ENCODE assay signal across 9 mouse cellular contexts in the genomic region with DNA sequence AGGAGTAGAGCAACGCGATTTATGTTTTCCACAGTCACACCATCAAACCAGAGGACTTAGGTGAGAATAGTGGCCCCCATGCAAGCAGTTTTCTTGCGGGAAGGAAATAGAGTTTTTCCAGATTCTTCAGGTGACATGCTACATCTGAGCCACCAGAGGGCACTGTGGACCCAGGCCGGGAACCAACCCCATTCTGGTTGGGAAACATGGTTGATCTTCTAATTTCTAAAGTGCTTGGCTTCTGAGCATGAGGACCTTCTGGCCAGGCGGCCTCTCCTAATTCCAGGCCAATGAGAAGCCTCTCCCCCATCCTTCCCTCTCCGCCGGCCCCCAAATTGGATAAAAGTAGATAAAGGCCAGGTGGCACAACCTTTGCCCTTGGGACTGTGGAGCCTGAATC. TPM values are rescaled to one million over a fixed set of nuclear protein-coding genes. Genes with fewer than 3 reads are reported as not detected.
A peak's percentile ranks its signal among the peaks of the same experiment; 100 is the strongest.
DNase-seq lines count a peak whose midpoint lies in the region; TF ChIP-seq lines count a peak whose summit lies in the region.
"Had no signal": no experiment of that assay in that cellular context is flagged by ENCODE, and none has a peak within 500 bp of the region (broad histone marks: within the 10 kb centered on the region; RNA-seq: fewer than 3 reads in every experiment).

No protein-coding gene starts in this region.

- no peak for TF ChIP-seq POLR2A in embryonic fibroblast, embryonic 13.5 days (IDR thresholded peaks at IDR 0.05; ENCODE audit: low read depth, low read length)

- H3K4me1 ChIP-seq in embryonic fibroblast, embryonic 13.5 days (ENCODE audit: control insufficient read depth, insufficient read depth, low read length): no peaks in the 10 kb centered on the region
- H3K4me1 ChIP-seq: stomach, embryonic 15.5 days had no signal

- peak; percentile 18 to 58 for DNase-seq in cerebellum, adult 18-20 months
- DNase-seq in cerebellum, adult 11-12 months: no peak
- peak; percentile 40 for DNase-seq in left cerebral cortex, postnatal 4 days
- no peak for DNase-seq in left cerebral cortex, postnatal 36 days (ENCODE audit: low spot score in 2 of 2)
- DNase-seq in ZHBTc4 (ENCODE audit: low read depth, low spot score): peak; percentile 36
- DNase-seq in mesoderm, embryonic 11.5 days (ENCODE audit: low read depth, low spot score): peak; percentile 52
- no peak for DNase-seq in left cerebral cortex, postnatal 10 days (ENCODE audit: extremely low spot score in 1 of 2, low spot score in 2 of 2)

- intact Hi-C loops in left cerebral cortex, postnatal 4 days (cut with DNase I): loop anchor here (2.0 to 10.0 kb wide), 2 partner anchors 454 to 786 kb away; no protein-coding TSS in a partner anchor
- intact Hi-C loops in left cerebral cortex, postnatal 36 days (cut with DNase I): loop anchor here (2.0 to 5.0 kb wide), 4 partner anchors 59 to 789 kb away; partner anchors contain the start of gene Stk32b
- intact Hi-C loops in left cerebral cortex, postnatal 10 days (cut with DNase I): loop anchor here (1.0 to 10.0 kb wide), 4 partner anchors 419 to 896 kb away; partner anchors contain the start of gene Stk32b

- TF ChIP-seq CTCF in embryonic fibroblast, embryonic 13.5 days (IDR thresholded peaks at IDR 0.05; ENCODE audit: borderline replicate concordance, insufficient read depth, low read length): peak; percentile 71; the same call in 1 of the 2 replicates

- H3K4me3 ChIP-seq in embryonic fibroblast, embryonic 13.5 days (ENCODE audit: insufficient read depth, low read length): no peak overlapping the region
- H3K4me3 ChIP-seq: stomach, embryonic 15.5 days had no signal

- H3K27ac ChIP-seq in embryonic fibroblast, embryonic 13.5 days (ENCODE audit: insufficient read depth, low read length): no peak overlapping the region
- H3K27ac ChIP-seq: stomach, embryonic 15.5 days had no signal

RNA-seq across cellular contexts. Expression of gene Evc, which starts 38.3 kb away (rescaled TPM):
- total RNA-seq in left cerebral cortex, postnatal 4 days (2021): 1 to 10 TPM; 6.6 to 7.9 TPM
- 1 to 10 TPM; 5.2 to 9.2 TPM for total RNA-seq in left cerebral cortex, postnatal 36 days (2021)
- 25.2 and 38.8 TPM in 2 replicates for polyA plus RNA-seq in embryonic fibroblast, embryonic 13.5 days (2011; ENCODE audit: insufficient read length, low read depth, missing spikeins)
- total RNA-seq in left cerebral cortex, postnatal 10 days (2021): 1 to 10 TPM; 4.6 to 4.9 TPM

RNA-seq across cellular contexts. Expression of gene Evc2, which starts 39.9 kb away (rescaled TPM):
- 1 to 10 TPM; 4.2 TPM for total RNA-seq in left cerebral cortex, postnatal 4 days (2021)
- 10 to 100 TPM; 12.0 to 14.1 TPM for total RNA-seq in left cerebral cortex, postnatal 36 days (2021)
- 32.8 and 36.6 TPM in 2 replicates for polyA plus RNA-seq in embryonic fibroblast, embryonic 13.5 days (2011; ENCODE audit: insufficient read length, low read depth, missing spikeins)
- 1 to 10 TPM; 3.2 to 3.4 TPM for total RNA-seq in left cerebral cortex, postnatal 10 days (2021)

RNA-seq across cellular contexts. Expression of gene Crmp1, which starts 56.6 kb away (rescaled TPM):
- 1,000 to 10,000 TPM; 1,527 to 1,566 TPM for total RNA-seq in left cerebral cortex, postnatal 4 days (2021)
- total RNA-seq in left cerebral cortex, postnatal 36 days (2021): 100 to 1,000 TPM; 199 to 200 TPM
- 7.5 and 11.2 TPM in 2 replicates for polyA plus RNA-seq in embryonic fibroblast, embryonic 13.5 days (2011; ENCODE audit: insufficient read length, low read depth, missing spikeins)
- total RNA-seq in left cerebral cortex, postnatal 10 days (2021): 100 to 1,000 TPM; 780 to 841 TPM

Comparison
In these comparisons a context has a peak if more than half of its experiments do, and no peak if none do; other contexts are left out.
1. DNase-seq: peak in cerebellum, adult 18-20 months (2 of 2), left cerebral cortex, postnatal 4 days (single experiment), ZHBTc4 (single experiment) and mesoderm, embryonic 11.5 days (single experiment); none in cerebellum, adult 11-12 months (single experiment), left cerebral cortex, postnatal 36 days (0 of 2) and left cerebral cortex, postnatal 10 days (0 of 2).